Mouse (Mus musculus): ENCODE data around the gene Acot10. TPM values are rescaled to one million over a fixed set of nuclear protein-coding genes. Genes with fewer than 3 reads are reported as not detected.
"Not testable (repeated sequence)": the region's sequence is repeated elsewhere in the genome, so short reads cannot be mapped to it uniquely, and the experiment has no call there.

Acot10 gene
- total RNA-seq (2014; rRNA removed; ENCODE audit: low replicate concordance) (not detected in 2 replicates), polyA plus RNA-seq (2015; fragmentation: Nextera tagmentation; extraction: Ambion mirVana) (0.10 TPM in 2 replicates)

DNA sequence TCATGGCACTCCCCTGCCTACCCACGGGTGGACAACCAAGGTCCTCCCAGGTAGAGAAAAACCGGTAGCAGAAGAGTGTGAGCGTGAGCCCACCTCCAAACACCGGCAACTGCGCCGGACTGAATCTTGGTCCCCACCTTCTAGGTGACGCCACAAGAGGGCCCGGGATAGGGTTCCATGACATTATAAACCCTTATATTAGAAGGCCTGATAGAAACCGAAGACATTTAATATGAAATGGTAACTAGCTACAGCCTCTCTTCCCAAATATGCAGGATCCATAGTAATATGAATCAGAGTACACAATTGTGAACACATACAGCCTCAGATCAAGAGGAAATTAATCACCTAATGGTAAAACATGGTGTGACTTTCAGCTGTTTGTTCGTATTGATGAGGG lies at the start of gene Acot10:
Acot10 (minus strand) TSS at position 101 of the 400 bp plus-strand sequence.
- TF ChIP-seq CTCF (IDR thresholded peaks at IDR 0.05; ENCODE audit: low read depth) (no peak), EP300 (IDR thresholded peaks at IDR 0.05; ENCODE audit: low read depth) (no peak)
- H3K27ac ChIP-seq (ENCODE audit: low read depth) = no peak within 1 kb of the TSS
- H3K4me2 ChIP-seq (ENCODE audit: low read depth, low read length) = no peak within 1 kb of the TSS
- H3K4me3 ChIP-seq (ENCODE audit: low read depth, low read length) = no peak within 1 kb of the TSS
- no peaks in the 10 kb centered on the region for H3K27me3 ChIP-seq (ENCODE audit: control insufficient read depth, insufficient read depth, low read length)
- H3K4me1 ChIP-seq (ENCODE audit: control insufficient read depth, insufficient read depth) = no peaks in the 10 kb centered on the region
- no peak within 1 kb of the TSS for H3K9ac ChIP-seq (replicated peaks; ENCODE audit: low read depth, low read length)
- H3K36me3 ChIP-seq (replicated peaks; ENCODE audit: control insufficient read depth, insufficient read depth, low read length) = no peaks in the 10 kb centered on the region
- WGBS = 89% methylated on average over 10 of the region's 10 CpGs
- DNase-seq (ENCODE audit: low spot score) = no peak
- no peaks in the 10 kb centered on the region for H3K9me3 ChIP-seq (replicated peaks; ENCODE audit: control insufficient read depth, low read length)
- no peak for ATAC-seq (ENCODE audit: insufficient read depth, low read depth)

DNA sequence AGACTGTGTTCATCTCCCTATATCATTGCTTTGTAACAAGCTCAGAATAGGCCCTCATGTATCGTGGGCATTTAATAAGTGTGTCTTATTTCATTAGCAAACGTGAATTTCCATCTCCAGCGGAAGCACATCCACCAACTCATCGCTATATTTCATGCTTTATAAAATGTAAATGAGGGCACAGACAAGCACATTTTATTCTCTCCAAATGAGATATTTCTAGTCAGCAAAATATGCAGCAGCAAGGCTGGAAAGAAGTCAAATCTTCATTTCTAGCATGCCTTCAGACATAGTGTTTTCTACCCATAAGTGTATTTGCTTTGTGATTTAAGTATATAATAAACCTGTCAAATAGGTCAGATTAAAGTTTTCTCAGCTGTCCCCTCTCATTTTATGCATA lies 45.3 kb upstream of the Acot10 start:
- Histone ChIP-seq H3K4me1 (ENCODE audit: control insufficient read depth, insufficient read depth) (no peaks in the 10 kb centered on the region), H3K9ac (replicated peaks; ENCODE audit: low read depth, low read length) (no peak overlapping the region), H3K27ac (ENCODE audit: low read depth) (no peak overlapping the region), H3K9me3 (replicated peaks; ENCODE audit: control insufficient read depth, low read length) (no peaks in the 10 kb centered on the region), H3K27me3 (ENCODE audit: control insufficient read depth, insufficient read depth, low read length) (no peaks in the 10 kb centered on the region), H3K4me3 (ENCODE audit: low read depth, low read length) (no peak overlapping the region), H3K4me2 (ENCODE audit: low read depth, low read length) (no peak overlapping the region), H3K36me3 (replicated peaks; ENCODE audit: control insufficient read depth, insufficient read depth, low read length) (no peaks in the 10 kb centered on the region)
- no peak for TF ChIP-seq CTCF (IDR thresholded peaks at IDR 0.05; ENCODE audit: low read depth)
- no peak for TF ChIP-seq EP300 (IDR thresholded peaks at IDR 0.05; ENCODE audit: low read depth)
- DNase-seq (ENCODE audit: low spot score) (no peak), ATAC-seq (ENCODE audit: insufficient read depth, low read depth) (no peak)
- WGBS = 78% methylated on average over 4 of the region's 4 CpGs

DNA sequence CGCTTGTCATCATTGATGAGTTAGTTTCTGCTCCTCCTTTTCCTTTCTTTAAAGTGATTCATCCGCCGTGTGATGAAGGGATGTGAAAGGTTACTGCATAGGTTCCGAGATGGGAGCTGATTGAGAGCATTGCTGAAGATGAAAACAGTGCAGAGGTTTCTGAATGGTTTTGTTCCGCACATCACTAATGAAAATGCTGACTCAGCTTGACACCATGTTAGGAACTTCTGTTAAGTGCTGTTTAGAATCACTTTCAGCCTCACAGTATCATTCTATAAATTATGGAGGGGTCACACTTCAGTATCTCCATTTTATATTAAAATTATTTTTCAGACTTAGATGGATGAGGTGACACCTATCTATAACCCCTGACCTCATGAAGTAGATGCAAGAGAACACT lies 29.7 kb upstream of the Acot10 start:
- ATAC-seq (ENCODE audit: insufficient read depth, low read depth) (no peak), DNase-seq (ENCODE audit: low spot score) (no peak)
- H3K4me3 ChIP-seq (ENCODE audit: low read depth, low read length) = no peak overlapping the region
- H3K4me1 ChIP-seq (ENCODE audit: control insufficient read depth, insufficient read depth) = no peaks in the 10 kb centered on the region
- H3K9me3 ChIP-seq (replicated peaks; ENCODE audit: control insufficient read depth, low read length) = no peaks in the 10 kb centered on the region
- TF ChIP-seq CTCF (IDR thresholded peaks at IDR 0.05; ENCODE audit: low read depth) = no peak
- no peak for TF ChIP-seq EP300 (IDR thresholded peaks at IDR 0.05; ENCODE audit: low read depth)
- no peaks in the 10 kb centered on the region for H3K27me3 ChIP-seq (ENCODE audit: control insufficient read depth, insufficient read depth, low read length)
- WGBS = 82% methylated on average over 5 of the region's 5 CpGs
- H3K4me2 ChIP-seq (ENCODE audit: low read depth, low read length) = no peak overlapping the region
- H3K27ac ChIP-seq (ENCODE audit: low read depth) = no peak overlapping the region
- no peaks in the 10 kb centered on the region for H3K36me3 ChIP-seq (replicated peaks; ENCODE audit: control insufficient read depth, insufficient read depth, low read length)
- H3K9ac ChIP-seq (replicated peaks; ENCODE audit: low read depth, low read length) = no peak overlapping the region

DNA sequence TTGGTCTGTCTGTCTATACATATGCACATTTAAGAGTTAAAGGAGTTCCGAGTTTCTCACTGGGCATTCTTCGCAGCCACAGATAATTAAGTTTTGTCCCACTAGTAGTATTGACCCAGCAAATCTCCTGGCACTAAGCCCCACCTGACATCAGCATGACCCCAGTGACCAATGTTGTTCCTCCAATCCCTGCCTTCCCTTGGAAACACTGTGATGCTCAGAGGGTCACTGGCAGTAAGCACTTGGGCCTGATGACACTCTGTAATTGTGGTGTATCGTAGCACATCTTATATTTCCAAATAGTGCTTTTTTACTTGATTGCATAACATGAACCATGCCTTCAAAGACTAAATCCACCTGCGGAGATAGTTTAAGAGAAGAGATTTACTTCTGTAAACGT lies 17.6 kb upstream of the Acot10 start:
- WGBS = 78% methylated on average over 5 of the region's 5 CpGs
- Histone ChIP-seq H3K27ac (ENCODE audit: low read depth) (no peak overlapping the region), H3K27me3 (ENCODE audit: control insufficient read depth, insufficient read depth, low read length) (no peaks in the 10 kb centered on the region), H3K9ac (replicated peaks; ENCODE audit: low read depth, low read length) (no peak overlapping the region), H3K4me3 (ENCODE audit: low read depth, low read length) (no peak overlapping the region), H3K9me3 (replicated peaks; ENCODE audit: control insufficient read depth, low read length) (no peaks in the 10 kb centered on the region), H3K4me2 (ENCODE audit: low read depth, low read length) (no peak overlapping the region), H3K36me3 (replicated peaks; ENCODE audit: control insufficient read depth, insufficient read depth, low read length) (no peaks in the 10 kb centered on the region), H3K4me1 (ENCODE audit: control insufficient read depth, insufficient read depth) (no peaks in the 10 kb centered on the region)
- ATAC-seq (ENCODE audit: insufficient read depth, low read depth) (no peak), DNase-seq (ENCODE audit: low spot score) (no peak)
- TF ChIP-seq EP300 (IDR thresholded peaks at IDR 0.05; ENCODE audit: low read depth) (no peak), CTCF (IDR thresholded peaks at IDR 0.05; ENCODE audit: low read depth) (no peak)

DNA sequence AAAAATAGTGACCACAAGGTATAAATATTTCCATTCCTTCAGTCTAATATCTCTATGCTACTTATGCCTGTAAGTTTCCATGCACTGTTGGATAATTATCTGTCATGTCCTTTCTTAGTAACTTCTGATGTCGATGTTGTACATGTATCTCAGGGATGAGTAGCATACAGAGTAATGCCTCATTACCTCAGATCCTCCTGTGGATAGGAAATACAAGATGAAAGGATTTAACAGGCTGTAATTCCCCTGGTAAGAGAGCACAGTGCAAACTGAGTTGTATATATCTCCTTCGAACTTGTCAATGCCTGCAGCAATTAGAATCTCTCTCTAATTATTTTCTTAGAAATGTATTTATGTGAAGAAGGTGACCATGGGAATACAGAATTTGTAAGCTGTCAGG lies 16.2 kb upstream of the Acot10 start:
- no peak overlapping the region for H3K4me2 ChIP-seq (ENCODE audit: low read depth, low read length)
- no peak overlapping the region for H3K27ac ChIP-seq (ENCODE audit: low read depth)
- H3K4me1 ChIP-seq (ENCODE audit: control insufficient read depth, insufficient read depth) = no peaks in the 10 kb centered on the region
- TF ChIP-seq CTCF (IDR thresholded peaks at IDR 0.05; ENCODE audit: low read depth) (no peak), EP300 (IDR thresholded peaks at IDR 0.05; ENCODE audit: low read depth) (no peak)
- H3K27me3 ChIP-seq (ENCODE audit: control insufficient read depth, insufficient read depth, low read length) = no peaks in the 10 kb centered on the region
- WGBS = 71% methylated on average over 2 of the region's 2 CpGs
- no peaks in the 10 kb centered on the region for H3K9me3 ChIP-seq (replicated peaks; ENCODE audit: control insufficient read depth, low read length)
- no peak overlapping the region for H3K9ac ChIP-seq (replicated peaks; ENCODE audit: low read depth, low read length)
- ATAC-seq (ENCODE audit: insufficient read depth, low read depth) (no peak), DNase-seq (ENCODE audit: low spot score) (no peak)
- no peak overlapping the region for H3K4me3 ChIP-seq (ENCODE audit: low read depth, low read length)
- H3K36me3 ChIP-seq (replicated peaks; ENCODE audit: control insufficient read depth, insufficient read depth, low read length) = no peaks in the 10 kb centered on the region

DNA sequence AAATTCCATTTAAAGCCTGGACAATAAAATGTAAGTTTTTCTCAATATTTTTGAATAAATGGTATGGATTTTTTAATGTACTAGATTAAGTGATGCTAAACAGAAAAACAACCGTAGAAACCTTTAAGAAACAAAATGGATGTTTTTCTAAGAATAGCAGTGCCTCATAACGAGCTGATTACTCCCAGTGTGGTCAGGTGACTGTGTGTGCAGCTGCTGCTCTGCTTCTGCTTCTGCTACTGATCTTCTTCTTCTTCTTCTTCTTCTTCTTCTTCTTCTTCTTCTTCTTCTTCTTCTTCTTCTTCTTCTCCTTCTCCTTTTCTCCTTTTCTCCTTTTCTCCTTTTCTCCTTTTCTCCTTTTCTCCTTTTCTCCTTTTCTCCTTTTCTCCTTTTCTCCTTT lies 3.0 kb upstream of the Acot10 start:
- DNase-seq (ENCODE audit: low spot score); H3K27ac ChIP-seq (ENCODE audit: low read depth); H3K27me3 ChIP-seq (ENCODE audit: control insufficient read depth, insufficient read depth, low read length); H3K4me2 ChIP-seq (ENCODE audit: low read depth, low read length); H3K9ac ChIP-seq (replicated peaks; ENCODE audit: low read depth, low read length); H3K4me1 ChIP-seq (ENCODE audit: control insufficient read depth, insufficient read depth); H3K36me3 ChIP-seq (replicated peaks; ENCODE audit: control insufficient read depth, insufficient read depth, low read length); H3K9me3 ChIP-seq (replicated peaks; ENCODE audit: control insufficient read depth, low read length); H3K4me3 ChIP-seq (ENCODE audit: low read depth, low read length); ATAC-seq (ENCODE audit: insufficient read depth, low read depth): not testable (repeated sequence)
- 41% methylated on average over 2 of the region's 2 CpGs for WGBS
